Mouse (Mus musculus): ENCODE results near the gene Tmx1. TPM values are rescaled to one million over a fixed set of nuclear protein-coding genes. Genes with fewer than 3 reads are reported as not detected.

The Tmx1 gene
- polyA plus RNA-seq, 1 experiment from 2014 or later, result 84.9 TPM

DNA sequence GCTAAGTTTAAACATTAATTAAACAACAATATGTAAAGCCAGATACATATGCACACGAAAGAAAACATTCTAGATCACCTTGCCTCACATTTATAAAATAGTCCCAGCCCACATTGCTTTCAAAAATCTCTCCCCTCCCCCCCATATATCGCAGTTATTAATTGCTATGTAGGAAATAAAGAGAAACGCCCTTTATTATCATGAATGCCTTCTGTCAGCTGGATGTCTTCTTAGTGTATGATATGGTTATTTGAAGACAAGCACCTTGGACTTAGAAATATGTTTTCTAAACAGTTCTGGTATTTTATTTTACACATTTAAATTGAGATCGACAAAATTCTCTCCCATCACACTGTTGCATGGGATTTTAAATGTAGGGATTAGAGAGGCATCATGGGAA is 23.3 kb upstream of the Tmx1 start:
- H3K36me3 ChIP-seq (ENCODE audit: control insufficient read depth, insufficient read depth, low read length), result no peaks in the 10 kb centered on the region
- WGBS, result 83% methylated on average over 4 of the region's 4 CpGs
- DNase-seq (ENCODE audit: low spot score) (no peak), ATAC-seq (ENCODE audit: insufficient number of reproducible peaks, low FRiP score, low TSS enrichment, low read depth) (no peak)
- no peak overlapping the region for H3K4me2 ChIP-seq (ENCODE audit: low read depth, severe bottlenecking)
- no peaks in the 10 kb centered on the region for H3K27me3 ChIP-seq (ENCODE audit: control insufficient read depth, insufficient read depth, low read length)
- no peaks in the 10 kb centered on the region for H3K9me3 ChIP-seq (ENCODE audit: control insufficient read depth, low read length)
- H3K9ac ChIP-seq (ENCODE audit: low read length), result no peak overlapping the region
- H3K27ac ChIP-seq (replicated peaks; ENCODE audit: low read depth, low read length), result no peak overlapping the region
- H3K4me1 ChIP-seq (ENCODE audit: control insufficient read depth, insufficient read depth, low read length), result no peaks in the 10 kb centered on the region
- no peak overlapping the region for H3K4me3 ChIP-seq (ENCODE audit: low read depth, low read length)

DNA sequence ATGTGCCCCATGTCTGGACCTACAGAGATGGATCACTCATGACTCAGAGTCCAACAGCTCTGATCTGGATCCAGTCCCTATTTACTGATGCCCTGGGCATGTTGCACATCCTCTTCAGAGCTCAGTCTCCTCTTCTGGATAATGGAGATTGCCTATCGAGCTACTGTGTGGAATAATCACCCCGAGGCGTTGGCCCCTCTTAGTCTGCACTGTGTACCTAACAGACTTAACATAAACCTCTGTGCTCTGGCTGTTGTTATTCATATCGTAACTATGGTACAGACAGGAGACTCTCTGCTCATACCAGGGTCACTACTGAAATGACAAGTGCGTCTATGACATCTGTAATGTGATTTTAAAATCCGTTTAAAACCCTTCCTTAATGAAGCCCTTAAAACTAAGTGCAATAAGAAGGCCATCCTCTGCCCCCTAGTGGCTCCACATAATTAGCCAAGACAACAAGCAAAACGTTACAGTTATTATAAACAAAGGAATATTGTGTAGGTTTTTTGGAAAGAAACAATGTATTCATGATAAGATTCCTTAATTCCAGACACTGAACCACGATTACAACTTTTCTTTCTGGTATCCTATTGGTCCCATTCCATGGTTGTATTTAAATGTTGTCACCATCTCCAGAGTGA is 22.5 kb upstream of the Tmx1 start:
- H3K9me3 ChIP-seq (ENCODE audit: control insufficient read depth, low read length), result no peaks in the 10 kb centered on the region
- no peak for ATAC-seq (ENCODE audit: insufficient number of reproducible peaks, low FRiP score, low TSS enrichment, low read depth)
- WGBS, result 39% methylated on average over 8 of the region's 8 CpGs
- H3K4me2 ChIP-seq (ENCODE audit: low read depth, severe bottlenecking), result no peak overlapping the region
- no peak overlapping the region for H3K9ac ChIP-seq (ENCODE audit: low read length)
- DNase-seq (ENCODE audit: low spot score), result peak; percentile 46
- no peak overlapping the region for H3K4me3 ChIP-seq (ENCODE audit: low read depth, low read length)
- no peaks in the 10 kb centered on the region for H3K27me3 ChIP-seq (ENCODE audit: control insufficient read depth, insufficient read depth, low read length)
- H3K27ac ChIP-seq (replicated peaks; ENCODE audit: low read depth, low read length), result no peak overlapping the region
- no peaks in the 10 kb centered on the region for H3K36me3 ChIP-seq (ENCODE audit: control insufficient read depth, insufficient read depth, low read length)
- H3K4me1 ChIP-seq (ENCODE audit: control insufficient read depth, insufficient read depth, low read length), result no peaks in the 10 kb centered on the region

DNA sequence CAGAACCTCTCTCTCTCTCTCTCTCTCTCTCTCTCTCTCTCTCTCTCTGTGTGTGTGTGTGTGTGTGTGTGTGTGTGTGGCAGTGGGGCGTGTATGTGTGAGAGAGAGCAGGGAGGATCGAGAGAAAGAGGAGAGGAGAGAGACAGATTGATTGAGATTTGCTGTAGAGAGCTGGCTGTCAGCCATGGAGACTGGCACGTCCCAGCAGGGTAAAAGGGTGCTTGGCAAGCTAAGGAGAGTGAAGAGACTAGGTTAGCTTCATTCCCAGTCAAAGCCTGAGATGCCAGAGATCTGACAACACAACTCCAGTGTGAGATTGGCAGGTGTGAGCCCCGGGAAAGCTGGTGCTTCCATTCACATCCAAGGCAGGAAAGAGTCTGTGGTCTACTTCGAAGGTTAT is 21.5 kb upstream of the Tmx1 start:
- Histone ChIP-seq H3K36me3 (ENCODE audit: control insufficient read depth, insufficient read depth, low read length) (no peaks in the 10 kb centered on the region), H3K27me3 (ENCODE audit: control insufficient read depth, insufficient read depth, low read length) (no peaks in the 10 kb centered on the region), H3K4me1 (ENCODE audit: control insufficient read depth, insufficient read depth, low read length) (no peaks in the 10 kb centered on the region), H3K9ac (ENCODE audit: low read length) (no peak overlapping the region), H3K9me3 (ENCODE audit: control insufficient read depth, low read length) (no peaks in the 10 kb centered on the region), H3K4me2 (ENCODE audit: low read depth, severe bottlenecking) (no peak overlapping the region), H3K27ac (replicated peaks; ENCODE audit: low read depth, low read length) (no peak overlapping the region), H3K4me3 (ENCODE audit: low read depth, low read length) (no peak overlapping the region)
- 53% methylated on average over 5 of the region's 5 CpGs for WGBS
- ATAC-seq (ENCODE audit: insufficient number of reproducible peaks, low FRiP score, low TSS enrichment, low read depth), result no peak
- DNase-seq (ENCODE audit: low spot score), result no peak

DNA sequence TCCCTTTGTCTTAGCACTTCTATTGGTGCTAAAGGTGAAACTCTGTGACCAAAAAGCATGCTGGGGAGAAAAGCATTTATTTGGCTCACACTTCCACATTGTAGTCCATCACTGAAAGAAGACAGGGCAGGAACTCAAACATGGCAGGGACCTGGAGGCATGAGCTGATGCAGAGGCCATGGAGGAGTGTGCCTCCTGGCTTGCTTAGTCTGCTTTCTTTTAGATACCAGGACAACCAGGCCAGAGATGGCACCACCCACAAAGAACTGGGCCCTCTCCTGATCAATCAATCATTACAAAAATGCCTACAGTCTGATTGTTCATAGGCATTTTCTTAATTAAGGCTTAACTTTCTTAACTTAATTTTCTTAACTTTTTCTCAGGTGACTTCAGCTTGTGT is 2.9 kb upstream of the Tmx1 start:
- no peaks in the 10 kb centered on the region for H3K27me3 ChIP-seq (ENCODE audit: control insufficient read depth, insufficient read depth, low read length)
- peaks cover 2% of the 10 kb centered on the region for H3K4me1 ChIP-seq (ENCODE audit: control insufficient read depth, insufficient read depth, low read length)
- no peak overlapping the region for H3K27ac ChIP-seq (replicated peaks; ENCODE audit: low read depth, low read length)
- H3K9ac ChIP-seq (ENCODE audit: low read length), result no peak overlapping the region
- H3K4me2 ChIP-seq (ENCODE audit: low read depth, severe bottlenecking), result no peak overlapping the region
- no peaks in the 10 kb centered on the region for H3K9me3 ChIP-seq (ENCODE audit: control insufficient read depth, low read length)
- no peaks in the 10 kb centered on the region for H3K36me3 ChIP-seq (ENCODE audit: control insufficient read depth, insufficient read depth, low read length)
- no peak overlapping the region for H3K4me3 ChIP-seq (ENCODE audit: low read depth, low read length)
- DNase-seq (ENCODE audit: low spot score) (no peak), ATAC-seq (ENCODE audit: insufficient number of reproducible peaks, low FRiP score, low TSS enrichment, low read depth) (no peak)

DNA sequence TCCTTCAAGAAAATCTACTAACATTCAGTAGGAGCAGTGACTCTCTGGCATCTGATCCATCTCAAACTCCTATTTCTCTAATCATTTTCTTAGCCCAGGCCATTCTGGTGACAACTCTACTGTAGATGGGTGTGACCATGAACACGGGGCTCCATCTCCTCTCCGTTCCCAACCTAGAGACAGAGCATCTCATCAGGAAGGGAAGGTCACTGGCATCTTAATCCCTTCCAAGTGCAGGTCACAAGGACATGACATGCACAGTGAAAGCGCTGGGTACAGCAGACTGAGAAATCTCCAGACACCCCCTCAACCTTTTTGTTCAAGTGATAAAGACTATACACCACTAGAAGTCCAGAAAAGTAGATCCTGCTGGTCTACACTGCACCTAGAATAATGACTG is 1.4 kb upstream of the Tmx1 start:
- Histone ChIP-seq H3K4me3 (ENCODE audit: low read depth, low read length) (no peak overlapping the region), H3K4me1 (ENCODE audit: control insufficient read depth, insufficient read depth, low read length) (peaks cover 2% of the 10 kb centered on the region), H3K9ac (ENCODE audit: low read length) (no peak overlapping the region), H3K27me3 (ENCODE audit: control insufficient read depth, insufficient read depth, low read length) (no peaks in the 10 kb centered on the region), H3K36me3 (ENCODE audit: control insufficient read depth, insufficient read depth, low read length) (no peaks in the 10 kb centered on the region), H3K4me2 (ENCODE audit: low read depth, severe bottlenecking) (no peak overlapping the region), H3K27ac (replicated peaks; ENCODE audit: low read depth, low read length) (no peak overlapping the region), H3K9me3 (ENCODE audit: control insufficient read depth, low read length) (no peaks in the 10 kb centered on the region)
- DNase-seq (ENCODE audit: low spot score), result no peak
- ATAC-seq (ENCODE audit: insufficient number of reproducible peaks, low FRiP score, low TSS enrichment, low read depth), result no peak
- WGBS, result 94% methylated on average over 3 of the region's 3 CpGs

DNA sequence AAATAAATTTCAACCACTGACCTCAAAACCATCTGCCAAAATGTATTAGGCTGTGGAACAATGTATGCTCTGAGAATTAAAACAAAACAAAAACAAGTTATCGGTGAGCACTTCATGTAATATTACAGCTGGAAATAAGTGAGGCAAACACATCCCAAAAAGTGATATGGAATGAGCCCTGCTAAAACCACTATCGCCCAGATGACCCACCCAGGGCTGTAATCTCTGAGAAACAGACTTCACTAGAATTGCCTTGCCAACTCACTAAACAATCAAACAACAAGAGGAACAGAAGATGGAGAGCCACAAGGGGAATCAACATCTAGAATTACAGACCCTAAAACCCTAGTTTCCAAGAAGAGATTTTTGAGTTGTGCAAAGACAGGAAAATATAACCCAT is 752 bp upstream of the Tmx1 start:
- DNase-seq (ENCODE audit: low spot score), result no peak
- Histone ChIP-seq H3K27me3 (ENCODE audit: control insufficient read depth, insufficient read depth, low read length) (no peaks in the 10 kb centered on the region), H3K9me3 (ENCODE audit: control insufficient read depth, low read length) (no peaks in the 10 kb centered on the region), H3K4me1 (ENCODE audit: control insufficient read depth, insufficient read depth, low read length) (peaks cover 2% of the 10 kb centered on the region), H3K4me2 (ENCODE audit: low read depth, severe bottlenecking) (peak overlapping the region; percentile 65), H3K27ac (replicated peaks; ENCODE audit: low read depth, low read length) (no peak overlapping the region), H3K4me3 (ENCODE audit: low read depth, low read length) (no peak overlapping the region), H3K9ac (ENCODE audit: low read length) (peak overlapping the region; percentile 80), H3K36me3 (ENCODE audit: control insufficient read depth, insufficient read depth, low read length) (no peaks in the 10 kb centered on the region)
- WGBS, result 88% methylated on average over 2 of the region's 2 CpGs
- no peak for ATAC-seq (ENCODE audit: insufficient number of reproducible peaks, low FRiP score, low TSS enrichment, low read depth)

DNA sequence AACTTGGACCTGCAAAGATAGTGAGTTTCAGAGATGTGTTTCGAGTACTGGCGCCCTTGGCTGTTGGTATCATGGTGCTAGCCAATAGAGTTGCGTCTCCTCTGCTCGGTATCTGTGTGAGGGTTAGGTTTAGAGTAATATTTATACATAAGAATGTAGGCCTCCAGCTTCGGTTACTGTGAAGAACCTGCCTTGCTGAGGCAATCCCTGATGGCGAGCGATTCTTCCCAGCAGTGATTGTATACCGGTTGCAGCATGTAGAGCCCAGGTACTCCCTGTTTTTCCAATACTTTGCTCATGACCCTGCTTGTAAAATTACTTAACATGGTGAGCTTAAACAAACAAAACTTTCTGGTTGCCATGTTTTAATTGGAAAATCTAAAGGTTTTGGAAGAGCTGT is 2.3 kb downstream of the Tmx1 start:
- no peak for ATAC-seq (ENCODE audit: insufficient number of reproducible peaks, low FRiP score, low TSS enrichment, low read depth)
- H3K36me3 ChIP-seq (ENCODE audit: control insufficient read depth, insufficient read depth, low read length), result peaks cover 16% of the 10 kb centered on the region
- no peak overlapping the region for H3K4me2 ChIP-seq (ENCODE audit: low read depth, severe bottlenecking)
- no peak overlapping the region for H3K4me3 ChIP-seq (ENCODE audit: low read depth, low read length)
- H3K4me1 ChIP-seq (ENCODE audit: control insufficient read depth, insufficient read depth, low read length), result peaks cover 2% of the 10 kb centered on the region
- no peaks in the 10 kb centered on the region for H3K27me3 ChIP-seq (ENCODE audit: control insufficient read depth, insufficient read depth, low read length)
- 97% methylated on average over 8 of the region's 8 CpGs for WGBS
- DNase-seq (ENCODE audit: low spot score), result no peak
- H3K27ac ChIP-seq (replicated peaks; ENCODE audit: low read depth, low read length), result no peak overlapping the region
- no peak overlapping the region for H3K9ac ChIP-seq (ENCODE audit: low read length)
- H3K9me3 ChIP-seq (ENCODE audit: control insufficient read depth, low read length), result no peaks in the 10 kb centered on the region

DNA sequence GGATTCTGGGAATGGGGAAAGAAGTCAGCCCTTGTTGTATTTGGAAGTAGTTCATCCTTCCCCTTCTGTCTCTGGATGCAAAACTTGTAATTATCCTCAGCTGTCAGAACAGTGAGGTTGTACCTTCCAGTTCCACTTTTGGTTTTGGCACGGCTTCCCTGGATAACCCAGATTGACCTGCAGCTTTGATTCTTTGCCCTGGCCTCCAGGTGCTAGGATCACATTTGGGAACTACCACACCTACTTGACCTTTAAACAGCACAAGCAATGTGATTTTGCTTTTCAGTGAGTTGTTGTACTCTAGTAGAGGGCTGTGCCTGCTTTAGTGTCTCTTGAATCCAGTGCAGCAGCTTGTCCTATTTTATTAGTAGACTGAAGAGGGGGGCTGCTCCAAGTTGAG is 6.7 kb downstream of the Tmx1 start:
- no peak overlapping the region for H3K4me3 ChIP-seq (ENCODE audit: low read depth, low read length)
- H3K9ac ChIP-seq (ENCODE audit: low read length), result no peak overlapping the region
- DNase-seq (ENCODE audit: low spot score) (no peak), ATAC-seq (ENCODE audit: insufficient number of reproducible peaks, low FRiP score, low TSS enrichment, low read depth) (no peak)
- H3K36me3 ChIP-seq (ENCODE audit: control insufficient read depth, insufficient read depth, low read length), result peaks cover 25% of the 10 kb centered on the region
- no peaks in the 10 kb centered on the region for H3K4me1 ChIP-seq (ENCODE audit: control insufficient read depth, insufficient read depth, low read length)
- no peaks in the 10 kb centered on the region for H3K27me3 ChIP-seq (ENCODE audit: control insufficient read depth, insufficient read depth, low read length)
- 97% methylated on average over 1 of the region's 1 CpGs for WGBS
- H3K9me3 ChIP-seq (ENCODE audit: control insufficient read depth, low read length), result no peaks in the 10 kb centered on the region
- no peak overlapping the region for H3K27ac ChIP-seq (replicated peaks; ENCODE audit: low read depth, low read length)
- no peak overlapping the region for H3K4me2 ChIP-seq (ENCODE audit: low read depth, severe bottlenecking)

DNA sequence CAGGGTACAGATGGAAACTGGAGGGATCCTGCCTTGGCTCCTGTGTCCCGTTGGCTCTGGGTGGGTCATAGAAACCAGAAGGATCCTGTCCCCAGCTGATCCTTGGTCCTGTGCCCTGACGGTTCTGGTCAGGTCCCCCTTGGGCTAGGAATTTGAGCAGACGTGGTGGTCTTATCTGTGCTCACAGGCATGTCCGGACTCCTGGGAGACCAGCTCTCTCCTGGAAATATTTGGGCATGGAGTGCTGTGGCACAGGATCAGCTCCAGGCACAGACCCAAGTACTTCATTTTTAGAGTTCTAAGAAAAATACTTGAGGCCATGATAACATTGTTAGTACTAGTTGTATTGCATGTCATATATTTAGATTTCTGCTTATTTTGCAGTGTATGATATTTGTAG is 11.1 kb downstream of the Tmx1 start:
- 94% methylated on average over 4 of the region's 4 CpGs for WGBS
- no peak overlapping the region for H3K4me2 ChIP-seq (ENCODE audit: low read depth, severe bottlenecking)
- no peaks in the 10 kb centered on the region for H3K27me3 ChIP-seq (ENCODE audit: control insufficient read depth, insufficient read depth, low read length)
- no peak overlapping the region for H3K4me3 ChIP-seq (ENCODE audit: low read depth, low read length)
- no peaks in the 10 kb centered on the region for H3K4me1 ChIP-seq (ENCODE audit: control insufficient read depth, insufficient read depth, low read length)
- DNase-seq (ENCODE audit: low spot score) (no peak), ATAC-seq (ENCODE audit: insufficient number of reproducible peaks, low FRiP score, low TSS enrichment, low read depth) (no peak)
- H3K36me3 ChIP-seq (ENCODE audit: control insufficient read depth, insufficient read depth, low read length), result peaks cover 21% of the 10 kb centered on the region
- no peak overlapping the region for H3K9ac ChIP-seq (ENCODE audit: low read length)
- H3K9me3 ChIP-seq (ENCODE audit: control insufficient read depth, low read length), result no peaks in the 10 kb centered on the region
- H3K27ac ChIP-seq (replicated peaks; ENCODE audit: low read depth, low read length), result no peak overlapping the region

Measured in limb, embryonic 11.5 days (tissue).